Mouse (Mus musculus): ENCODE measurements around the gene Gpatch3. TPM values are rescaled to one million over a fixed set of nuclear protein-coding genes. Genes with fewer than 3 reads are reported as not detected.

Gene Gpatch3
- total RNA-seq, 2 experiments from 2014 or later = 3.0 to 3.2 TPM

- H3K27ac ChIP-seq = peak overlapping the region; percentile 62
- DNase-seq = no peak
- no peak for TF ChIP-seq CTCF (IDR thresholded peaks at IDR 0.05)
- no peak overlapping the region for H3K4me3 ChIP-seq
- intact Hi-C loops (cut with DNase I) = no loop called here
These were observed 39.3 kb downstream of the Gpatch3 start for GRCm38 (mm10) chr4:133613867-133614266.

- intact Hi-C loops (cut with DNase I) = no loop called here
- no peak for TF ChIP-seq CTCF (IDR thresholded peaks at IDR 0.05)
- Histone ChIP-seq H3K4me3 (no peak overlapping the region), H3K27ac (peak overlapping the region; percentile 62)
- peak; percentile 66 for DNase-seq
These were observed 39.8 kb downstream of the Gpatch3 start for GRCm38 (mm10) chr4:133614274-133614761.

DNA sequence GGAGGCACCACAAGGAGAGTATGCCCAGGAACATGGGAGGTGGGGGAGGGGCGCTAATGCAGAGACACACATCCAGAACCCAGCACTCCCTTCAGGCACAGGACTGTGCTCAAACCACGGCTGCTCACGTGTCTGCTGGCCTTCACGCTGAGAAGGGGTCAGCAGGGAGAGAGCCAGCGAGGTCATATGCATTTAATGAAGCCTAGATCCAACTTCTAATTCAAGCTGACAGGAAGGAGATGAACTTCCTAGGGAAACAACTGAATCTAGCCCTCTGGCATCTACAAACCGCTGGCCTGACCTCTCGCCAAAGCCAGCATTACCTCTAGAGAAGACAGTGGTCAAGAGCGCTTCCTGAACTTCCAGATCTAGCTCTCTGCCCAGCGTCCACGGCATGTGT, 40.9 kb downstream of the Gpatch3 start:
- intact Hi-C loops (cut with DNase I) = no loop called here
- no peak for DNase-seq
- no peak for TF ChIP-seq CTCF (IDR thresholded peaks at IDR 0.05)
- Histone ChIP-seq H3K4me3 (no peak overlapping the region), H3K27ac (peak overlapping the region; percentile 48; the same call in 1 of the 2 replicates)

- TF ChIP-seq CTCF (IDR thresholded peaks at IDR 0.05) = no peak
- H3K4me3 ChIP-seq = no peak overlapping the region
- intact Hi-C loops (cut with DNase I) = no loop called here
- DNase-seq = no peak
- no peak overlapping the region for H3K27ac ChIP-seq
These were observed 43.4 kb downstream of the Gpatch3 start for GRCm38 (mm10) chr4:133617936-133618335.

DNA sequence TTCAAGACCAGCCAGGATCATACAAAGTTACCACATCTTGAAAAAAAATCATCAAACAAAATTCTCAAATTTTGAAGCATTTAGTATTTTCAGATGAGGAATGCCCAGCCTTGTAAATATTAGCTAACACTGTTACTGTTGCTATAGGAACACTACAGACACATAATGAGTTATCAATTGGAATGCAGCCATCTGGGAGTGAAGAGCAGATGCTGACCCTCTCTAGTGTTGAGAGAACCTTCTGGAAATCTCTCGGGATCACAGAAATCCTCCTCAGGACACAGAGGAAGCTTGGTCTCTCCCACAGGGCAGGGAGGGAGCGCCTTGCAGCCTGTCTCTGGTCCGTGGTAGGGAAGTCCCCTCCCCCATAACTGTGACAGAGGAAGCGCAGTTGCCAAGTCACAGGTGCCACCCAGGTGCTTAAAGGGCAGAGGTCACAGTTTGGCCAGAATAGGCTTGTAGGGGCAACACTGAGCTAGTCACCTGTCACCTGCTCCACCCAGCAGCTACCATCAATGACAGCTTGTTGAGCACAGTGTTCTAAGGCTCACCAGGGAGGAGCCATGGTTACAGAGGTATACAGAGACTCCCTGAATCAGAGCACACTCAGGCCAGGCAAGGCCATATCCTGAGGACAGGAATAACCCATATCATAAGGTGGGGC, 45.1 kb downstream of the Gpatch3 start:
- H3K4me3 ChIP-seq = no peak overlapping the region
- DNase-seq = no peak
- no peak for TF ChIP-seq CTCF (IDR thresholded peaks at IDR 0.05)
- no peak overlapping the region for H3K27ac ChIP-seq
- intact Hi-C loops (cut with DNase I) = no loop called here

DNA sequence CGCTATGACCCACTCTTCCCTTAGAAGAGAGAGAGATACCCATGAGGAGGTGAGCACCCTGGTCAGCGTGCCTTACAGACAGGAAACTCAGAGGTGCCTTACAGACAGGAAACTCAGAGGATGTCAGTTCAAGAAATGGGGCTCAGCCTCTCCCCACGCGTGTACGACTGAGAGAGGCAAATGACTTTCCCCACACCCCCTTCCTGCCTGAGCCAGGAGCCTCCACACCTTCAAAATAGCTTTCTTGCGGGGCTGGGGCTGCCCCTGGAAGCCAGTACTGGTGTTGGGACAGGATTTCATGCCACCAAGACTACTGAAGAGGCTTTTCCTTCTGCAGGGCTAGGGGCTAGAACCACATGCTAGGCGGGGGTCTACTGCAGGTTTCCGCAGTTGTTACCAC, 46.1 kb downstream of the Gpatch3 start:
- TF ChIP-seq CTCF (IDR thresholded peaks at IDR 0.05) = no peak
- peak overlapping the region; percentile 28; the same call in 1 of the 2 replicates for H3K27ac ChIP-seq
- DNase-seq = no peak
- intact Hi-C loops (cut with DNase I) = no loop called here
- H3K4me3 ChIP-seq = no peak overlapping the region

DNA sequence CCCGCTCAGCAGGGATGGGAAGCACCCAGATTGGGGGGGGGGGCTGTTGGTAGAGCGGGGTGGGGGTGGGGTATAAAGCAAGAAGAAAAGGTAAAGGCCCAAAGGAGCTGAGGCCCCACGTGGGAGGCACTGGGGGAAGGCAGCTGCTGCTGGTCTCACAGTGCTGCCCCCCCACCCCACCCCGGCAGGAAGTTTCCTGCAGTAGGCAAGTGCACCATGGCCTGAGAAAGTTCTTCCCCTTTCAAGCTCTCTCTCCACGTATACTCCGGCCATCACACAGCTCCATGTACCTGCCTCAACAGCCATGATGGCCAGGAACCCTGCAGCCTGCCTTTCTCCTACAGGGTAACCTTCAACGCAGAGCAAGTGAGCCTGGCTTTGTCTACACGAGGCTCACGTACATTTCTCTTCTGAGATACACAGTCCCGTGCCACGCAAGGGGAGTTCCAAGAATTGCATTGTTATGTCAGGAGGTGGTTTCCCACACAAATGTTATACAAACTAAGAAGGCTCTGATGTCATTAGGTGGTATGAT, 47.7 kb downstream of the Gpatch3 start:
- no peak for DNase-seq
- no peak for TF ChIP-seq CTCF (IDR thresholded peaks at IDR 0.05)
- intact Hi-C loops (cut with DNase I) = no loop called here
- no peak overlapping the region for H3K27ac ChIP-seq
- no peak overlapping the region for H3K4me3 ChIP-seq

GRCm38 (mm10) chr4:133624830-133625229, 50.3 kb downstream of the Gpatch3 start:
- intact Hi-C loops (cut with DNase I) = no loop called here
- no peak for DNase-seq
- TF ChIP-seq CTCF (IDR thresholded peaks at IDR 0.05) = no peak

DNA sequence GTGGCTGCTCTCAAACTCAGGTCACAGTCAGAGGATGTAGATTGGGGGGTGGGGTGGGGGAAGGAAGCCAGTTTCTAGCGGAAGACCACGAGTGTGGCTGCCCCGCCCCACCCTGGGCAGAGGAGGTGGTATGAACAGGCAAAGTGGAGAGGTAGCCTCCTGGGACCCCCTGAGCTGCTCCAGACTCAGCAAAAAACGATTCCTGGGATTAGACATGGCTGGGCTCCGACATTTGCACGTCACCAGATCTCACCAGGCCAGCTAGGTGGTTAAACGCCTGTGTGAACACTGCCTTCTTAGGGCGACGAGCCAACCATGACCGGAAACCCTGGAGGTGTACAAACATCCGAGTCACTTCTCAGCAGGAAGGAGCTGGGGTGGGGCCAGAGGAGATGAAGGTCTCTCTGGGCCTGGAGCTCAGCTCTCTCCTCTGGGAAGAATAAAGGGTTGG, 51.1 kb downstream of the Gpatch3 start:
- no peak for TF ChIP-seq CTCF (IDR thresholded peaks at IDR 0.05)
- Histone ChIP-seq H3K27ac (peak overlapping the region; percentile 87), H3K4me3 (peak overlapping the region; percentile 36)
- peak; percentile 62 for DNase-seq
- intact Hi-C loops (cut with DNase I) = no loop called here

More at GRCm38 (mm10) chr4:133624830-133625229, 50.3 kb downstream of the Gpatch3 start:
- H3K27ac ChIP-seq = peak overlapping the region; percentile 87
- H3K4me3 ChIP-seq = no peak overlapping the region; the same call in 1 of the 2 replicates

DNA sequence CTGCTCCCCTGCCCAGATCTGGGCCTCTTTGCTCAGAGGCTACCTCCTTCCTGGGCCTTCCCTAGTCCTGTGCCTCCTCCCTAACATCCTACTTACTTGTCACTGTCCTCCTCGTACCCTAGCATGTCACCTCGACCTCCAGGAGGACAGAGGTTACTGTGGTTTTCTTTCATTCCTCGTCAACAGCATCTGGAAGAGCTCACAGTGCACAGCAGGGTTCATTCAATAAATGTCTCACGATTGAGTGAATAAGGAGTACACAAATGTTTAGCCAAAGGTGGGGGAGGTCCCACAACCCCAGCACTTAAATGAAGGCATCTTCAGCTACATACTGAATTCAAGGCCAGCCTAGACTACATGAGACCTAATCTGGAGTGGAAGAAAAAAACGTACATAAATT, 51.7 kb downstream of the Gpatch3 start:
- H3K4me3 ChIP-seq = peak overlapping the region; percentile 36; the same call in 1 of the 2 replicates
- no peak for TF ChIP-seq CTCF (IDR thresholded peaks at IDR 0.05)
- H3K27ac ChIP-seq = peak overlapping the region; percentile 87
- intact Hi-C loops (cut with DNase I) = no loop called here
- no peak for DNase-seq

DNA sequence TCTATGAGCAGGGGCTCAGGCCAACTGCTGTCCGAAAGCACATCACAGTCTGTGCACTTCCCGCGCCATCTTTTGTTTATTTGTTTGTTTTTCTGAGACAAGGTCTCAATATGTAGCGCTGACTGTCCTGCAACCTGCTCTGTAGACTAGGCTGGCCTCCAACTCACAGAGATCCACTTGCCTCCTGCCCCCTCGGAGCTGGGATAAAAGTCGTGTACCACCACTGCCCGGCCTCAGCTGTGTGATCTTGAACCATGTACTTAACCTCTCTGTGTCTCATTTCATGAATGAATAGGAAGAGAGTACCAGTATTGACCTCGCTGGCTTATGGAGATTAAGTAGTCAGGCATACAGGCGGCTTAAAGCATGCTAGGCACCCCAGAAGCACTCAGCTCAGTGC, 52.1 kb downstream of the Gpatch3 start:
- Histone ChIP-seq H3K27ac (peak overlapping the region; percentile 87), H3K4me3 (no peak overlapping the region)
- TF ChIP-seq CTCF (IDR thresholded peaks at IDR 0.05) = no peak
- intact Hi-C loops (cut with DNase I) = no loop called here
- no peak for DNase-seq

GRCm38 (mm10) chr4:133627039-133627438, 52.5 kb downstream of the Gpatch3 start:
- intact Hi-C loops (cut with DNase I) = no loop called here
- no peak overlapping the region for H3K4me3 ChIP-seq
- no peak for TF ChIP-seq CTCF (IDR thresholded peaks at IDR 0.05)
- H3K27ac ChIP-seq = peak overlapping the region; percentile 87
- DNase-seq = no peak

DNA sequence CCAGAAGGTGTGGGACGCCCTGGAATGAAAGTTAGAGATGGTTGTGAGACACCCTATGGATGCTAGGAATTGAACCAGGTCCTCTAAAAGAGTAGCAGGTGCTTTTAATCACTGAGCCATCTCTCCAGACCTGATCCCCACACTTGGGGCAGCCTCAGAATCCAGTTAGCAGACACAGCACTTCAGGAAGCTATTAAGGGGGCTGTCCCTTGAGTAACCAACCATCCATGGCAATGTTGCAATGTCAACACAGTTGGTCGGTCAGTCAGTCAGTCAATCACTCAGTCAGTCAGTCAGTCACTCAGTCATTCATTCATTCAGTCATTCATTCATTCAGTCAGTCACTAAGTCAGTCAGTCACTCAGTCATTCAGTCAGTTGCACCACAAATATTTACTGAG, 54.0 kb downstream of the Gpatch3 start:
- TF ChIP-seq CTCF (IDR thresholded peaks at IDR 0.05) = no peak
- intact Hi-C loops (cut with DNase I) = no loop called here
- Histone ChIP-seq H3K4me3 (no peak overlapping the region), H3K27ac (no peak overlapping the region; the same call in 1 of the 2 replicates)
- no peak for DNase-seq

Measured in gastrocnemius, adult 2 months (tissue).